Comparison of ENCODE assay signal across 25 mouse cellular contexts in genomic region chr3:36726545-36726944, GRCm38 (mm10). TPM values are rescaled to one million over a fixed set of nuclear protein-coding genes. Genes with fewer than 3 reads are reported as not detected.
"Had no signal": no experiment of that assay in that cellular context is flagged by ENCODE, and none has a peak within 500 bp of the region (broad histone marks: within the 10 kb centered on the region; RNA-seq: fewer than 3 reads in every experiment).

No protein-coding gene starts in this region.

- H3K27ac ChIP-seq: heart, embryonic 13.5 days; heart, embryonic 15.5 days; hindbrain, embryonic 13.5 days; hindbrain, embryonic 15.5 days; hindbrain, postnatal 0 days; kidney, embryonic 15.5 days; kidney, postnatal 0 days; limb, embryonic 13.5 days; limb, embryonic 15.5 days; liver, embryonic 12.5 days; liver, embryonic 14.5 days had no signal

- H3K9ac ChIP-seq: heart, embryonic 13.5 days; heart, embryonic 15.5 days; hindbrain, embryonic 13.5 days; hindbrain, embryonic 15.5 days; kidney, embryonic 15.5 days; limb, embryonic 13.5 days; limb, embryonic 15.5 days; liver, embryonic 12.5 days; liver, embryonic 14.5 days had no signal

- H3K9me3 ChIP-seq: heart, embryonic 13.5 days; heart, embryonic 15.5 days; hindbrain, embryonic 13.5 days; hindbrain, embryonic 15.5 days; kidney, embryonic 15.5 days; limb, embryonic 13.5 days; limb, embryonic 15.5 days; liver, embryonic 12.5 days had no signal

- H3K27me3 ChIP-seq: heart, embryonic 13.5 days; heart, embryonic 15.5 days; hindbrain, embryonic 13.5 days; hindbrain, embryonic 15.5 days; kidney, embryonic 15.5 days; limb, embryonic 13.5 days; limb, embryonic 15.5 days had no signal

- H3K4me3 ChIP-seq: heart, embryonic 13.5 days; heart, embryonic 15.5 days; hindbrain, embryonic 13.5 days; hindbrain, embryonic 15.5 days; kidney, embryonic 15.5 days; limb, embryonic 13.5 days; limb, embryonic 15.5 days; liver, embryonic 12.5 days had no signal

- ATAC-seq: hindbrain, postnatal 0 days; intestine, embryonic 16.5 days; liver, embryonic 12.5 days had no signal

- H3K36me3 ChIP-seq: heart, embryonic 13.5 days; heart, embryonic 15.5 days; hindbrain, embryonic 13.5 days; hindbrain, embryonic 15.5 days; kidney, embryonic 15.5 days; limb, embryonic 13.5 days; limb, embryonic 15.5 days; liver, embryonic 12.5 days had no signal

- H3K4me1 ChIP-seq: hindbrain, embryonic 13.5 days; hindbrain, embryonic 15.5 days; kidney, embryonic 15.5 days; limb, embryonic 13.5 days; limb, embryonic 15.5 days; liver, embryonic 12.5 days had no signal

- H3K4me2 ChIP-seq: heart, embryonic 11.5 days; heart, embryonic 13.5 days; heart, embryonic 15.5 days; hindbrain, embryonic 13.5 days; hindbrain, embryonic 15.5 days; kidney, embryonic 15.5 days; limb, embryonic 13.5 days; limb, embryonic 15.5 days; liver, embryonic 12.5 days had no signal

- DNase-seq: gastrocnemius, postnatal 25 days; heart, adult 18-20 months; heart, postnatal 4 days; kidney, adult 11 months; kidney, adult 2 months; kidney, adult 9 months; kidney, postnatal 14 days; kidney, postnatal 36 days; layer of hippocampus, adult 9-11 months; layer of hippocampus, postnatal 36 days; left cerebral cortex, postnatal 4 days had no signal

RNA-seq across cellular contexts. Expression of gene Trpc3, which starts 36.6 kb away (rescaled TPM):
- total RNA-seq: granulocyte monocyte progenitor cell, adult 5-6 weeks had no signal
